Mouse (Mus musculus): ENCODE data around the gene Gm266. TPM values are rescaled to one million over a fixed set of nuclear protein-coding genes. Genes with fewer than 3 reads are reported as not detected.

Gene Gm266
- total and polyA plus RNA-seq, 2 experiments from 2014 or later: 1.3 to 4.0 TPM

DNA sequence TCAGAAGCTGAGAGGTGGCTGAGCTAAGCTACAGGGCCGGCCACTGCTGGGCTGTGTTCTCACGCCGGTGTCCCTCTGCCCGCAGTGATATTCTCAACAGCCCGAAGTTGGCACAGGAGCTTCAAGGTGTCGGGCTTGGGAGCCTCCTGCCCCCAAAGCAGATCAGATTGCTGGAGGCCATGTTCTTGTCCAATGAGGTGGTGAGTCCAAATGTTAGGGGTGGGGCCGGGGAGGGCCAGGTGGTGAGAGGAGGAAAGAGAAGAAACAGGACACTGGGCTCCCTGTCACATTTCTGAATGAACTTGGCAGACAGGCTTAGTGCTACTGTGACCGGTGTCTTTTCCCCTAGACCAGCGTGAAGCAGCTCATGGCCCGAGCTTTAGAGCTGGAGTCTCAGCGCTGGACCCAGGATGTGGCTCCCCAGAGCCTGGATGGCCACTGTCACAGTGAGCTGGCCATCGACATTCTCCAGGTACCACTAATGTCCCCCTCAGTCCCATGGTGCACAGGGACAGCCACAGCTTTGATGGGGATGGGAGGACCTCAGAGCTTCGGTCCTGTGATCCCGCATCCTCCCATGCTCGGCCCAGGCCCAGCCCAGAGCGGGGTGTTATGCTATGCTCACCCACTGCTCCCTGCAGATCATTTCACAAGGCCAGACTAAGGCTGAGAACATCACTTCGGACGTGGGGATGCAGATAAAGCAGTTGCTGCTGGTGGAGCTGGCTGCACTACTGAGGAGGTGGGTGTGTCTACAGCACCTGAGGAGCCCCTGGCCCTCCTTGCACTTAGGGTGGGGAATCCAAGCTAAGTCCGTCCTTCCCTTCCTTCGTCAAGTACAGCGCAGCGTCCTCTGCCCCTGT is 37.5 kb downstream of the Gm266 start:
- TF ChIP-seq CTCF (IDR thresholded peaks at IDR 0.05; ENCODE audit: low read depth) (no peak), EP300 (IDR thresholded peaks at IDR 0.05; ENCODE audit: low read depth) (no peak)
- Histone ChIP-seq H3K36me3 (replicated peaks; ENCODE audit: control insufficient read depth, insufficient read depth, low read length) (no peaks in the 10 kb centered on the region), H3K27ac (ENCODE audit: low read depth) (no peak overlapping the region), H3K27me3 (ENCODE audit: control insufficient read depth, insufficient read depth, low read length) (peaks cover 78% of the 10 kb centered on the region), H3K4me1 (ENCODE audit: control insufficient read depth, insufficient read depth) (peaks cover 16% of the 10 kb centered on the region), H3K4me3 (ENCODE audit: low read depth, low read length) (no peak overlapping the region), H3K9me3 (replicated peaks; ENCODE audit: control insufficient read depth, low read length) (no peaks in the 10 kb centered on the region), H3K4me2 (ENCODE audit: low read depth, low read length) (no peak overlapping the region), H3K9ac (replicated peaks; ENCODE audit: low read depth, low read length) (no peak overlapping the region)
- no peak for DNase-seq (ENCODE audit: low spot score)
- 0 out of 2 replicates have a peak, but pooled peaks have one; percentile 14 for ATAC-seq (ENCODE audit: insufficient read depth, low read depth)
- 46% methylated on average over 22 of the region's 22 CpGs for WGBS

GRCm38 (mm10) chr12:111447350-111447749 is 38.3 kb downstream of the Gm266 start:
- peaks cover 18% of the 10 kb centered on the region for H3K4me1 ChIP-seq (ENCODE audit: control insufficient read depth, insufficient read depth)
- ATAC-seq (ENCODE audit: insufficient read depth, low read depth): no peak
- H3K4me2 ChIP-seq (ENCODE audit: low read depth, low read length): no peak overlapping the region
- no peaks in the 10 kb centered on the region for H3K36me3 ChIP-seq (replicated peaks; ENCODE audit: control insufficient read depth, insufficient read depth, low read length)
- no peak for TF ChIP-seq EP300 (IDR thresholded peaks at IDR 0.05; ENCODE audit: low read depth)
- no peak for TF ChIP-seq CTCF (IDR thresholded peaks at IDR 0.05; ENCODE audit: low read depth)
- no peak overlapping the region for H3K27ac ChIP-seq (ENCODE audit: low read depth)
- H3K9me3 ChIP-seq (replicated peaks; ENCODE audit: control insufficient read depth, low read length): no peaks in the 10 kb centered on the region
- H3K9ac ChIP-seq (replicated peaks; ENCODE audit: low read depth, low read length): no peak overlapping the region
- no peak overlapping the region for H3K4me3 ChIP-seq (ENCODE audit: low read depth, low read length)
- DNase-seq (ENCODE audit: low spot score): no peak
- 46% methylated on average over 9 of the region's 9 CpGs for WGBS
- H3K27me3 ChIP-seq (ENCODE audit: control insufficient read depth, insufficient read depth, low read length): peaks cover 84% of the 10 kb centered on the region

- 53% methylated on average over 5 of the region's 5 CpGs for WGBS
- Histone ChIP-seq H3K9ac (replicated peaks; ENCODE audit: low read depth, low read length) (no peak overlapping the region), H3K9me3 (replicated peaks; ENCODE audit: control insufficient read depth, low read length) (no peaks in the 10 kb centered on the region), H3K27me3 (ENCODE audit: control insufficient read depth, insufficient read depth, low read length) (peaks cover 81% of the 10 kb centered on the region), H3K4me1 (ENCODE audit: control insufficient read depth, insufficient read depth) (peaks cover 18% of the 10 kb centered on the region), H3K36me3 (replicated peaks; ENCODE audit: control insufficient read depth, insufficient read depth, low read length) (no peaks in the 10 kb centered on the region), H3K27ac (ENCODE audit: low read depth) (no peak overlapping the region), H3K4me3 (ENCODE audit: low read depth, low read length) (no peak overlapping the region), H3K4me2 (ENCODE audit: low read depth, low read length) (no peak overlapping the region)
- ATAC-seq (ENCODE audit: insufficient read depth, low read depth) (no peak), DNase-seq (ENCODE audit: low spot score) (no peak)
- TF ChIP-seq CTCF (IDR thresholded peaks at IDR 0.05; ENCODE audit: low read depth) (no peak), EP300 (IDR thresholded peaks at IDR 0.05; ENCODE audit: low read depth) (no peak)
Observed at GRCm38 (mm10) chr12:111446745-111447144, 38.9 kb downstream of the Gm266 start.

GRCm38 (mm10) chr12:111445890-111446613 is 39.6 kb downstream of the Gm266 start:
- H3K4me1 ChIP-seq (ENCODE audit: control insufficient read depth, insufficient read depth): peaks cover 18% of the 10 kb centered on the region
- DNase-seq (ENCODE audit: low spot score): no peak
- H3K4me2 ChIP-seq (ENCODE audit: low read depth, low read length): peak overlapping the region; percentile 36
- H3K9me3 ChIP-seq (replicated peaks; ENCODE audit: control insufficient read depth, low read length): no peaks in the 10 kb centered on the region
- 27% methylated on average over 24 of the region's 27 CpGs for WGBS
- H3K27me3 ChIP-seq (ENCODE audit: control insufficient read depth, insufficient read depth, low read length): peaks cover 81% of the 10 kb centered on the region
- peak overlapping the region; percentile 22 for H3K4me3 ChIP-seq (ENCODE audit: low read depth, low read length)
- no peak overlapping the region for H3K27ac ChIP-seq (ENCODE audit: low read depth)
- no peak overlapping the region for H3K9ac ChIP-seq (replicated peaks; ENCODE audit: low read depth, low read length)
- ATAC-seq (ENCODE audit: insufficient read depth, low read depth): no peak
- H3K36me3 ChIP-seq (replicated peaks; ENCODE audit: control insufficient read depth, insufficient read depth, low read length): no peaks in the 10 kb centered on the region
- TF ChIP-seq CTCF (IDR thresholded peaks at IDR 0.05; ENCODE audit: low read depth) (no peak), EP300 (IDR thresholded peaks at IDR 0.05; ENCODE audit: low read depth) (no peak)

DNA sequence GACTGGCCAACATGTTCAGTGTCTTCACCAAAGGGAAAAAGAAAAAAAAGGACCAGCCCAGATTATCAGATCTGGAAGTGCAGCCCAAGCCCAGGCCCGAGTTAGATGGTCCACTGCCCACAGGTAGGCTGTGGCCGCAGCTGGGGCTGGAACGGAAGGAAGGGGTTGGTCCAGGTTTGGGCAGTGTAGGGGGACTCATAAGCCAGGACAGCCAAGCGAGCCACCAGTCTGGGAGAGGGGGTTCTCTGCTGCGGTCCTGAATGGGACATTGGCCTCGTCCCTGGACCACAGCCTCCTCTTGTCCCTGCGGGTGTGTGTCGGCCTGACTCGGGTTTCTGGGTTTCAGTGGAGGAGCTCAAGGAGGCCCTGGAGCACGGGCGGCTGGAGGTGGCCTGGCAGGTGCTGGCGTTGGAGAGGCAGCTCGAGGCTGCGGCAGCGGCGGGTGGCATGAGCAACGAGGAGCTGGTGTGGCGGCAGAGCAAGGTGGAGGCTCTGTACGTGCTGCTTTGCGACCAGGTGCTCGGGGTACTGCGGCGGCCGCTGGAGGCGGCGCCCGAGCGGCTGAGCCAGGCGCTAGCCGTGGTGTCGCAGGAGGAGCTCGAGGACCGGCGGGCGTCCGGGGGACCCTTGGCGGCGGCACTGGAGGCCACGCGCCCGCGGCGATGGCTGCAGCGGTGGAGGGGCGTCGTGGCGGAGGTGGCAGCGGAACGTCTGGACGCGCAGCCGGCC is 40.3 kb downstream of the Gm266 start:
- TF ChIP-seq EP300 (IDR thresholded peaks at IDR 0.05; ENCODE audit: low read depth) (no peak), CTCF (IDR thresholded peaks at IDR 0.05; ENCODE audit: low read depth) (no peak)

More for the DNA sequence above, 40.3 kb downstream of the Gm266 start:
- Histone ChIP-seq H3K4me3 (ENCODE audit: low read depth, low read length) (peak overlapping the region; percentile 22), H3K36me3 (replicated peaks; ENCODE audit: control insufficient read depth, insufficient read depth, low read length) (no peaks in the 10 kb centered on the region), H3K4me2 (ENCODE audit: low read depth, low read length) (peak overlapping the region; percentile 36), H3K9me3 (replicated peaks; ENCODE audit: control insufficient read depth, low read length) (no peaks in the 10 kb centered on the region), H3K27ac (ENCODE audit: low read depth) (no peak overlapping the region), H3K4me1 (ENCODE audit: control insufficient read depth, insufficient read depth) (peaks cover 16% of the 10 kb centered on the region), H3K27me3 (ENCODE audit: control insufficient read depth, insufficient read depth, low read length) (peaks cover 79% of the 10 kb centered on the region), H3K9ac (replicated peaks; ENCODE audit: low read depth, low read length) (no peak overlapping the region)
- DNase-seq (ENCODE audit: low spot score) (no peak), ATAC-seq (ENCODE audit: insufficient read depth, low read depth) (no peak)
- WGBS: 15% methylated on average over 52 of the region's 52 CpGs

Data from heart, postnatal 0 days (tissue).